Mouse (Mus musculus): ENCODE measurements around the gene Cbx5.

- TF ChIP-seq TBP (conservative IDR thresholded peaks at IDR 0.05; ENCODE audit: low read depth, low read length) (no peak), POLR2A (IDR thresholded peaks at IDR 0.05; ENCODE audit: low read depth, low read length) (no peak), BHLHE40 (IDR thresholded peaks at IDR 0.05; ENCODE audit: low read depth, low read length) (no peak), JUN (IDR thresholded peaks at IDR 0.05; ENCODE audit: insufficient read depth, low read depth, low read length) (no peak)
These were observed 49.5 kb downstream of the Cbx5 start for GRCm38 (mm10) chr15:103190083-103190482.

All from CH12.LX (cell line).